Mouse (Mus musculus) stomach, postnatal 0 days (tissue): ENCODE results near the gene Cyp2d34.

Experiments
- CTCF ChIP-seq: IDR thresholded peaks from 2 replicates; pipeline ENCODE4 v1.5.1; 2016; ENCODE audit warnings: antibody characterized with exemption, low read depth, mild to moderate bottlenecking, moderate library complexity
- EP300 ChIP-seq: optimal IDR thresholded peaks from 2 replicates; pipeline ENCODE3; 2016; ENCODE audit warnings: antibody characterized with exemption

DNA sequence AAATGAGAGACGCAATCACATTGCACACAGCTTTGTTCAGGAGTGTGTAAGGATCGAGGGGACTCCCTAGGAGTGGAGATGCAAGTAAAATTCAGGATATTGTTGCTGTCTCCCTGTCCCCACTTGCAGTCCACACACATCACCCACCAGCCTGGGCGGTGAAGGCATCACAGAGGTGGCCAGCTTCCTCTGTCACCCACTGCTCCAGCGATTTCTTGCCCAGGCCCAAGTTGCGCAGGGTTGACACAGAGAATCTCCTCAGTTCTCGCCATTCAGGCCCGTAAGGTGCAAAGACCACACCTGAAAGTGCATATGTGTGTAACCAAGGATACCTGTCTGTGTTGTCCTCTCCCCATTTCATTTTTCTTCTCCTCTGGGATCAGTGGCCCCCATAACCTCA is 19.5 kb upstream of the Cyp2d34 start:
- TF ChIP-seq CTCF (no peak), EP300 (no peak)
